Mouse (Mus musculus) neural tube, embryonic 14.5 days (tissue): ENCODE results near the gene Osbpl11. TPM values are rescaled to one million over a fixed set of nuclear protein-coding genes. Genes with fewer than 3 reads are reported as not detected.
"Not testable (repeated sequence)": the region's sequence is repeated elsewhere in the genome, so short reads cannot be mapped to it uniquely, and the experiment has no call there.

Experiments
- ATAC-seq: fragments of 200-750 bp; cut with Nextera tagmentation; 2 replicates; pipeline ENCODE4 v1.8.0; 2017; ENCODE audit warnings: low read depth, mild to moderate bottlenecking, moderate TSS enrichment, moderate library complexity
- H3K27ac ChIP-seq: fragments of 300-500 bp; sonication (generic); 2 replicates; pipeline ENCODE4 v1.5.1; 2014; ENCODE audit warnings: low read depth, mild to moderate bottlenecking, control low read depth, low read length, moderate library complexity, mixed read lengths
- H3K27me3 ChIP-seq: fragments of 300-500 bp; sonication (generic); 2 replicates; pipeline ENCODE4 v1.6.1; 2014; ENCODE audit warnings: low read length; ENCODE audit not compliant: control insufficient read depth, insufficient read depth
- H3K36me3 ChIP-seq: fragments of 300-500 bp; sonication (generic); 2 replicates; pipeline ENCODE4 v1.6.1; 2014; ENCODE audit warnings: low read length, mixed read lengths; ENCODE audit not compliant: control insufficient read depth, insufficient read depth
- H3K4me1 ChIP-seq: fragments of 300-500 bp; sonication (generic); 2 replicates; pipeline ENCODE4 v1.6.1; 2014; ENCODE audit warnings: low read length; ENCODE audit not compliant: control insufficient read depth, insufficient read depth
- H3K4me2 ChIP-seq: fragments of 300-500 bp; sonication (generic); 2 replicates; pipeline ENCODE4 v1.6.1; 2014; ENCODE audit warnings: mild to moderate bottlenecking, low read depth, low read length, control low read depth
- H3K4me3 ChIP-seq: fragments of 300-500 bp; sonication (generic); 2 replicates; pipeline ENCODE4 v1.5.1; 2014; ENCODE audit warnings: low read depth, low read length, control low read depth, mixed read lengths
- H3K9ac ChIP-seq: fragments of 300-500 bp; sonication (generic); replicated peaks from 2 replicates; pipeline ENCODE4 v1.6.1; 2014; ENCODE audit warnings: low read depth, mild to moderate bottlenecking, control low read depth, low read length, mixed read lengths
- H3K9me3 ChIP-seq: fragments of 300-500 bp; sonication (generic); 2 replicates; pipeline ENCODE4 v1.6.1; 2016; ENCODE audit warnings: low read length; ENCODE audit not compliant: control insufficient read depth
- WGBS: fragments of 180-500 bp; shearing (Covaris S2); extraction: QIAGEN DNeasy Blood & Tissue Kit; methylation state at CpG from one replicate; pipeline ENCODE4 v1.1.7; 2014; 5-methylcytosine and 5-hydroxymethylcytosine counted together
- polyA plus RNA-seq: library from polyadenylated mRNA; unstranded; fragments of >200 nt; fragmentation: Nextera tagmentation; extraction: Ambion mirVana; gene quantifications from 2 replicates; pipeline ENCODE4 v1.2.1, GENCODE M21; 2014

The Osbpl11 gene
- polyA plus RNA-seq, 1 experiment from 2014 or later: 15.1 TPM

GRCm38 (mm10) chr16:33200589-33200988, 15.7 kb downstream of the Osbpl11 start:
- Histone ChIP-seq H3K9me3 (no peaks in the 10 kb centered on the region), H3K4me2 (no peak overlapping the region), H3K27me3 (no peaks in the 10 kb centered on the region), H3K27ac (no peak overlapping the region), H3K9ac (no peak overlapping the region), H3K36me3 (peaks cover 8% of the 10 kb centered on the region; the same call in 1 of the 2 replicates), H3K4me3 (no peak overlapping the region), H3K4me1 (no peaks in the 10 kb centered on the region)
- no peak for ATAC-seq
- 95% methylated on average over 8 of the region's 8 CpGs for WGBS

- H3K4me1 ChIP-seq: no peaks in the 10 kb centered on the region
- peaks cover 23% of the 10 kb centered on the region; the same call in 1 of the 2 replicates for H3K36me3 ChIP-seq
- WGBS: 80% methylated on average over 2 of the region's 2 CpGs
- ATAC-seq: no peak
- no peaks in the 10 kb centered on the region for H3K27me3 ChIP-seq
- H3K9me3 ChIP-seq: no peaks in the 10 kb centered on the region
- H3K9ac ChIP-seq: no peak overlapping the region
- H3K27ac ChIP-seq: no peak overlapping the region
- H3K4me3 ChIP-seq: no peak overlapping the region
- H3K4me2 ChIP-seq: no peak overlapping the region
These were observed 25.9 kb downstream of the Osbpl11 start for GRCm38 (mm10) chr16:33210812-33211211.

GRCm38 (mm10) chr16:33216313-33217003, 31.6 kb downstream of the Osbpl11 start:
- no peak overlapping the region for H3K9ac ChIP-seq
- no peaks in the 10 kb centered on the region for H3K9me3 ChIP-seq
- no peak overlapping the region for H3K27ac ChIP-seq
- peaks cover 9% of the 10 kb centered on the region; the same call in 1 of the 2 replicates for H3K36me3 ChIP-seq
- ATAC-seq: no peak
- H3K4me3 ChIP-seq: no peak overlapping the region
- 61% methylated on average over 9 of the region's 9 CpGs for WGBS
- H3K4me2 ChIP-seq: no peak overlapping the region
- no peaks in the 10 kb centered on the region for H3K27me3 ChIP-seq
- H3K4me1 ChIP-seq: no peaks in the 10 kb centered on the region

GRCm38 (mm10) chr16:33217553-33218085, 32.7 kb downstream of the Osbpl11 start:
- 80% methylated on average over 3 of the region's 3 CpGs for WGBS

GRCm38 (mm10) chr16:33222482-33222881, 37.6 kb downstream of the Osbpl11 start:
- Histone ChIP-seq H3K27me3 (no peaks in the 10 kb centered on the region), H3K27ac (no peak overlapping the region), H3K9ac (no peak overlapping the region), H3K9me3 (no peaks in the 10 kb centered on the region), H3K4me2 (no peak overlapping the region), H3K4me1 (no peaks in the 10 kb centered on the region), H3K36me3 (peaks cover 17% of the 10 kb centered on the region), H3K4me3 (no peak overlapping the region)
- WGBS: 94% methylated on average over 3 of the region's 3 CpGs
- no peak for ATAC-seq

More at GRCm38 (mm10) chr16:33217553-33218085, 32.7 kb downstream of the Osbpl11 start:
- not testable (repeated sequence) for H3K36me3 ChIP-seq, H3K4me3 ChIP-seq, H3K9ac ChIP-seq, H3K4me1 ChIP-seq, ATAC-seq, H3K4me2 ChIP-seq, H3K27ac ChIP-seq, H3K9me3 ChIP-seq, H3K27me3 ChIP-seq

GRCm38 (mm10) chr16:33224381-33224780, 39.5 kb downstream of the Osbpl11 start:
- Histone ChIP-seq H3K4me3 (no peak overlapping the region), H3K4me1 (no peaks in the 10 kb centered on the region), H3K9me3 (no peaks in the 10 kb centered on the region), H3K4me2 (no peak overlapping the region), H3K9ac (no peak overlapping the region), H3K27me3 (no peaks in the 10 kb centered on the region), H3K27ac (no peak overlapping the region), H3K36me3 (peaks cover 34% of the 10 kb centered on the region)
- 92% methylated on average over 5 of the region's 5 CpGs for WGBS
- ATAC-seq: no peak

- 70% methylated on average over 12 of the region's 12 CpGs for WGBS
- Histone ChIP-seq H3K27ac (0 out of 2 replicates have a peak overlapping the region, but pooled peaks have one; percentile 3), H3K36me3 (peaks cover 22% of the 10 kb centered on the region; the same call in 1 of the 2 replicates), H3K4me2 (no peak overlapping the region), H3K9me3 (no peaks in the 10 kb centered on the region), H3K27me3 (no peaks in the 10 kb centered on the region), H3K4me1 (no peaks in the 10 kb centered on the region), H3K9ac (no peak overlapping the region), H3K4me3 (no peak overlapping the region)
- no peak; the same call in 1 of the 2 replicates for ATAC-seq
These were observed 49.3 kb downstream of the Osbpl11 start for GRCm38 (mm10) chr16:33234128-33234527.

GRCm38 (mm10) chr16:33236151-33236550, 51.3 kb downstream of the Osbpl11 start:
- H3K4me1 ChIP-seq: no peaks in the 10 kb centered on the region
- H3K9me3 ChIP-seq: no peaks in the 10 kb centered on the region
- no peak overlapping the region for H3K9ac ChIP-seq
- H3K27me3 ChIP-seq: no peaks in the 10 kb centered on the region
- ATAC-seq: no peak
- no peak overlapping the region for H3K4me2 ChIP-seq
- 87% methylated on average over 6 of the region's 6 CpGs for WGBS
- peaks cover 18% of the 10 kb centered on the region; the same call in 1 of the 2 replicates for H3K36me3 ChIP-seq
- H3K27ac ChIP-seq: no peak overlapping the region
- H3K4me3 ChIP-seq: no peak overlapping the region

GRCm38 (mm10) chr16:33239305-33239704, 54.4 kb downstream of the Osbpl11 start:
- 80% methylated on average over 2 of the region's 2 CpGs for WGBS
- H3K36me3 ChIP-seq: peaks cover 26% of the 10 kb centered on the region; the same call in 1 of the 2 replicates
- H3K4me2 ChIP-seq: no peak overlapping the region
- no peak overlapping the region for H3K27ac ChIP-seq
- H3K9me3 ChIP-seq: no peaks in the 10 kb centered on the region
- H3K27me3 ChIP-seq: no peaks in the 10 kb centered on the region
- no peak overlapping the region for H3K9ac ChIP-seq
- no peak overlapping the region for H3K4me3 ChIP-seq
- no peaks in the 10 kb centered on the region for H3K4me1 ChIP-seq
- ATAC-seq: no peak
